Mouse (Mus musculus): ENCODE data around the gene Esyt2. TPM values are rescaled to one million over a fixed set of nuclear protein-coding genes. Genes with fewer than 3 reads are reported as not detected.
A peak's percentile ranks its signal among the peaks of the same experiment; 100 is the strongest.

The Esyt2 gene
- polyA plus RNA-seq (2012), result 0.63 and 0.69 TPM in 2 replicates

DNA sequence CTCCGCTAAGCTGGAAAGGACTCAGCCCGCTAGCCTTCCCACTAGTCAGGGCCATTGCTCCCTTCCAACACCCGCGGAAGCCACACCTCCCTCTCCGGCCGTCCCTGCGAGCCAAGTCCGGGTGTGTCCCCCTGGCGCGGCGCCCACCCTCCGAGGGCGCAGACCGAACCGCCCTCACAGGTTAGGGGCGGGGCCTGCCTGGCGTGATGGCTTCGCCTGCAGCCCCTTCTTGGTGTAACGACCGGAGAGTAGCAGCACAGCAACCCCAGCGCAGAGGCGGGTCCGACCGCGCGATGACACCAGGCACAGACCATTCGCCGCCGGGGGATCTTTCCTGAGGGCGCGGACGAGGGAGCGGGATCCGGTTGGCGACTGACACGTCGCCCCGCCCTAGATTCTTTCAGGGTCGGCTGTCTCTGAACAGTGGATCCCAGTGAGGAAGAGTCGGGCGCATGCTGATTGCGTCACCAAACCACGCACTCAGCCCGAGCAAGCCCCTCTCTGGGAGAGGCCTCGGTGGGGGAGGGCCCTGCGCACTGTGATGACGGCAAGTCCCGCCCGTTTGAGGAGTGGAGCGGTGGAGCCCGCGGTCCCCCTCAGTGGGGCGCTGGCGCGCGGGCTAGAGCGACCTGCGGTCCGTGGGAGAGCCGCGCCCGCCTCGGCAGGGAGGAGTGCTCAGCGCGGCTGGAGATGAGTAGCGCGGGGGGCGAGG is at the start of gene Esyt2:
TSS of gene Esyt2 (plus strand) at position 544 of the 712 bp plus-strand sequence.
- TF ChIP-seq GATA1 (IDR thresholded peaks at IDR 0.05; ENCODE audit: low read length), result no peak
- TF ChIP-seq TAL1 (IDR thresholded peaks at IDR 0.05; ENCODE audit: low read length), result no peak
- peak within 1 kb of the TSS; percentile 100 for H3K4me3 ChIP-seq (replicated peaks)
- H3K36me3 ChIP-seq (ENCODE audit: control insufficient read depth), result peaks cover 5% of the 10 kb centered on the region
- H3K4me1 ChIP-seq (ENCODE audit: control insufficient read depth), result peaks cover 76% of the 10 kb centered on the region
- no peaks in the 10 kb centered on the region for H3K27me3 ChIP-seq (ENCODE audit: control insufficient read depth)
- no peaks in the 10 kb centered on the region for H3K9me3 ChIP-seq (ENCODE audit: control insufficient read depth, low read length)

DNA sequence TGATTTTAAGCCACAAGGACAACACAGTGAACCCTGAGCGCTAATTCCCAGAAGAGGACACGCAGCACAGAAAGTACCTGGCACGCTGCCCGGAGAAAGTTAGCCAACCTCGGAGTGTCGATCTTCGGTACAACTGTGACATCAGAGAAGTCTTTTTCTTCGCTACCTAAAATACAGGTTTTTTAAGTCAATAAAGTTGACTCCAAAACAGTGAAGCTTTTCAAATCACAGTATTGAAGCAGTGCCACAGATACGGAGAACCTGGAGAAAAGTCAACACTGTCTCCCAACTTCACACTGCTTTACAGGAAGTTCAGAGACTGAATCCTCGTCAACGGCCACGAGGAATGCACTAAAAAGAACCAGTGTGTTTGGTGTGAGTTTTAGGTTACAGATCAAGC is 49.4 kb upstream of the Esyt2 start:
- Histone ChIP-seq H3K36me3 (ENCODE audit: control insufficient read depth) (peaks cover 2% of the 10 kb centered on the region), H3K4me1 (ENCODE audit: control insufficient read depth) (peaks cover 3% of the 10 kb centered on the region; the same call in 1 of the 2 replicates), H3K4me3 (replicated peaks) (no peak overlapping the region), H3K27me3 (ENCODE audit: control insufficient read depth) (no peaks in the 10 kb centered on the region), H3K9me3 (ENCODE audit: control insufficient read depth, low read length) (no peaks in the 10 kb centered on the region)
- TF ChIP-seq TAL1 (IDR thresholded peaks at IDR 0.05; ENCODE audit: low read length) (no peak), GATA1 (IDR thresholded peaks at IDR 0.05; ENCODE audit: low read length) (no peak)

DNA sequence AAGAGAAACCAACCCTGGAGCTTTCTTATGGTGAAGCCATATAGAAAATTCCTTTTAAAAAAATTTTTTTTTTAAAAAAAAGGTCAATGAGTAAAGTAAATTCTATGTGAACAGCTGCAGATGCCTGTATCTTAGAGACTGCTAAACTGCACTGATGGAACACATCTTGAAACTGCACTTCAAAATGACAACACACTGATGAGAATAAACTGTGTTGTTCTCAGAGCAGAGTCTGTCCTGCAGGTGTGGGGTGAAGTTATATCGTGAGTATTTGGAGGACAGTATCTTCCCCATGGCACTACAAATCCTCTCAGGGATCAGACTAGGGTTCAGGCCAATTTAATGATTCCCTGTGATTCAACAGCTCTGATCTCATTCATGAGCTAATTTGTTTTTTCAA is 48.9 kb upstream of the Esyt2 start:
- TF ChIP-seq GATA1 (IDR thresholded peaks at IDR 0.05; ENCODE audit: low read length) (no peak), TAL1 (IDR thresholded peaks at IDR 0.05; ENCODE audit: low read length) (no peak)
- H3K36me3 ChIP-seq (ENCODE audit: control insufficient read depth), result peaks cover 2% of the 10 kb centered on the region
- H3K9me3 ChIP-seq (ENCODE audit: control insufficient read depth, low read length), result no peaks in the 10 kb centered on the region

DNA sequence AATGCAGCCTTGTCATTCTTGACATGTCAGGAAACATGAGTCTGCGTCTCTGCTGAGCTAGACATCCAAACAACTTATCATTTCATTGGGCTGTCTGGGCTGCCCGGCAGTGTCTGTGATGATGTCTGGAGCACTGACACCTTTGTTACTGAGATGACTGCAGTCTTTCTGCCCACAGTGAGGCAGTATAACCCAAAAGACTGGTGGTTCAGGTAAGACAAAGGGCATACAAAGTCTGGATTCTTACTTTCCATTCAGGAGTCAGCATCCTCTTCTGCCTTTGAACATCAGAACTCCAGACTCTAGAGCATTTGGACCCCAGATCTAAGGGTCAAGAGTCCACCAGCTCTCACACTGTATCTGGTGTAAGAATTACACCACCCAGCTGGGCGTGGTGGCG is 45.6 kb upstream of the Esyt2 start:
- Histone ChIP-seq H3K4me3 (replicated peaks) (no peak overlapping the region), H3K27me3 (ENCODE audit: control insufficient read depth) (no peaks in the 10 kb centered on the region), H3K36me3 (ENCODE audit: control insufficient read depth) (no peaks in the 10 kb centered on the region), H3K4me1 (ENCODE audit: control insufficient read depth) (peaks cover 2% of the 10 kb centered on the region; the same call in 1 of the 2 replicates), H3K9me3 (ENCODE audit: control insufficient read depth, low read length) (no peaks in the 10 kb centered on the region)
- TF ChIP-seq GATA1 (IDR thresholded peaks at IDR 0.05; ENCODE audit: low read length) (no peak), TAL1 (IDR thresholded peaks at IDR 0.05; ENCODE audit: low read length) (no peak)

More for the DNA sequence above, 48.9 kb upstream of the Esyt2 start:
- H3K4me1 ChIP-seq (ENCODE audit: control insufficient read depth), result peaks cover 2% of the 10 kb centered on the region; the same call in 1 of the 2 replicates
- H3K27me3 ChIP-seq (ENCODE audit: control insufficient read depth), result no peaks in the 10 kb centered on the region
- H3K4me3 ChIP-seq (replicated peaks), result no peak overlapping the region

DNA sequence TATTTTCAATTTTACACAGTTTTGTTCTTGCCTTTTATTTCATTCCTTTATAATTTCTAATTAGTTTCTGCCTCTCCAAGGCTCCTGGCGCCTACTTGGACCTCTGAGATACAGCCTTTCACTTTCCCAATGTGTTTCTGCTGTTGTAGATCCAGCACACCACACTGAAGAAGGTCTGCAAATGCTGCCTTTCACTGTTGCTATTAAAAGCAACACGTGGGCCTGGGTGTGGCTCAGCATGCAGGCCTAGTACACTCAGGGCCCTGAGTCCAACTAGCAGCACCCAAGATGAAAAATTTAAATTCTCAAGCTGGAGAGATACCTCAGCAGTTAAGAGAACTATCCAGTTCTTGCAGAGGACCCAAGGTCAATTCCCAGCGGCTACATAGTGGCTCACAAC is 44.3 kb upstream of the Esyt2 start:
- Histone ChIP-seq H3K4me3 (replicated peaks) (no peak overlapping the region), H3K9me3 (ENCODE audit: control insufficient read depth, low read length) (no peaks in the 10 kb centered on the region), H3K27me3 (ENCODE audit: control insufficient read depth) (no peaks in the 10 kb centered on the region), H3K4me1 (ENCODE audit: control insufficient read depth) (peaks cover 2% of the 10 kb centered on the region; the same call in 1 of the 2 replicates), H3K36me3 (ENCODE audit: control insufficient read depth) (no peaks in the 10 kb centered on the region)
- TF ChIP-seq TAL1 (IDR thresholded peaks at IDR 0.05; ENCODE audit: low read length) (no peak), GATA1 (IDR thresholded peaks at IDR 0.05; ENCODE audit: low read length) (no peak)

DNA sequence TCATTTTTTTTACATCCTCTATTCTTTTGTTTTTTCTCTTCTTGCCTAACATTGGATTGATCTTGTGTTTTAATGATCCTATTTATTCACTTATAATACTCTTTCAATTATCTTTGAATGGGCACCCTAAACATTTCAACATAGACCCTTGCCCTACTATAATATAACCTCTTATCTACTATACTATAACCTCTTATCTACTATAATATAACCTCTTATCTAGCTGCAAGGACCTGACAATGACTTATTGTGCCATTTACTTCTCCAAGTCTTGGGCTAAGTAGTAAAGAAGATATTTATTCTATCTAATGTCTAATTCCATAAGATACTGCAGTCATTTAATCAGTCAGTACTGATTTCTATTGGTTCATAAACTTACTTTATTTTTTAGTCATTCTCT is 42.6 kb upstream of the Esyt2 start:
- TF ChIP-seq TAL1 (IDR thresholded peaks at IDR 0.05; ENCODE audit: low read length), result no peak
- no peaks in the 10 kb centered on the region for H3K9me3 ChIP-seq (ENCODE audit: control insufficient read depth, low read length)
- no peak overlapping the region for H3K4me3 ChIP-seq (replicated peaks)

DNA sequence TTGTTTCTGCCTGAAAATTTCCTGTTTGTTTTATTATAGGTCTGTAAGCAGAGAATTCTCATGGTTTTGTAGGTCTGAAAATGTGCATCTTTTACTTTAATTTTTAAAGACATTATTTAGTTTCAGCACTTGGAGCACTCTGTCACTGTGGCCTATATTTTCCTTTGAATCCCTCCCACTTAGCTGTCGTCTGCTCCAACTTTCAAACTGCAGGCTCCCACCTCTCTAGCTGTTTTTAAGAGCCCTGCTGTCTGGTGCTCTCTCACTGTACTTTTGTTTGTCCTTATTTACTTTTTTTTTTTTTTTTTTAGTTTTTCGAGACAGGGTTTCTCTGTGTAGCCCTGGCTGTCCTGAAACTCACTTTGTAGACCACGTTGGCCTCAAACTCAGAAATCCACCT is 42.2 kb upstream of the Esyt2 start:
- peaks cover 2% of the 10 kb centered on the region; the same call in 1 of the 2 replicates for H3K4me1 ChIP-seq (ENCODE audit: control insufficient read depth)
- no peaks in the 10 kb centered on the region for H3K27me3 ChIP-seq (ENCODE audit: control insufficient read depth)
- H3K4me3 ChIP-seq (replicated peaks), result no peak overlapping the region
- no peaks in the 10 kb centered on the region; the same call in 1 of the 2 replicates for H3K36me3 ChIP-seq (ENCODE audit: control insufficient read depth)
- no peaks in the 10 kb centered on the region for H3K9me3 ChIP-seq (ENCODE audit: control insufficient read depth, low read length)
- TF ChIP-seq TAL1 (IDR thresholded peaks at IDR 0.05; ENCODE audit: low read length) (no peak), GATA1 (IDR thresholded peaks at IDR 0.05; ENCODE audit: low read length) (no peak)

More for the DNA sequence above, 42.6 kb upstream of the Esyt2 start:
- peaks cover 2% of the 10 kb centered on the region; the same call in 1 of the 2 replicates for H3K4me1 ChIP-seq (ENCODE audit: control insufficient read depth)
- H3K36me3 ChIP-seq (ENCODE audit: control insufficient read depth), result no peaks in the 10 kb centered on the region; the same call in 1 of the 2 replicates
- H3K27me3 ChIP-seq (ENCODE audit: control insufficient read depth), result no peaks in the 10 kb centered on the region

DNA sequence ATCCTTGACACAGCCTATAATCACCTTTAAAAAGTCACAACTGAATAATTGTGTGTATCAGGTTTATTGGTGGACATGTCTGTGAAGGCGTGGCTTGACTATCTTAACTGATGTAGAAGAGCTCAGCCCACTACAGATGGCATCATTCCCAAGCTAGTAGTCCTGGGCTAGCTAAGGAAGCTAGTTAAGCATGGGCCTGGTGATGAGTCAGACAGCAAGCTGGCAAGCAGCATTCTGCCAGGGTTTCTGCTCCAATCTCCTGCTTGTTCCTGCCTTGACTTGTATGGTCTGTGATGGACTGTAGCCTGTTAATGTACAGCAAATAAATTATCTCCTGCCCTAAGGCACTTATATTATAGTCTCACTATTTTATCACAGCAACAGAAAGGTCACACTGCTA is 36.4 kb upstream of the Esyt2 start:
- H3K4me1 ChIP-seq (ENCODE audit: control insufficient read depth), result no peaks in the 10 kb centered on the region
- H3K9me3 ChIP-seq (ENCODE audit: control insufficient read depth, low read length), result no peaks in the 10 kb centered on the region
- TF ChIP-seq GATA1 (IDR thresholded peaks at IDR 0.05; ENCODE audit: low read length), result no peak
- TF ChIP-seq TAL1 (IDR thresholded peaks at IDR 0.05; ENCODE audit: low read length), result no peak
- H3K36me3 ChIP-seq (ENCODE audit: control insufficient read depth), result peaks cover 18% of the 10 kb centered on the region
- no peak overlapping the region for H3K4me3 ChIP-seq (replicated peaks)
- H3K27me3 ChIP-seq (ENCODE audit: control insufficient read depth), result no peaks in the 10 kb centered on the region

DNA sequence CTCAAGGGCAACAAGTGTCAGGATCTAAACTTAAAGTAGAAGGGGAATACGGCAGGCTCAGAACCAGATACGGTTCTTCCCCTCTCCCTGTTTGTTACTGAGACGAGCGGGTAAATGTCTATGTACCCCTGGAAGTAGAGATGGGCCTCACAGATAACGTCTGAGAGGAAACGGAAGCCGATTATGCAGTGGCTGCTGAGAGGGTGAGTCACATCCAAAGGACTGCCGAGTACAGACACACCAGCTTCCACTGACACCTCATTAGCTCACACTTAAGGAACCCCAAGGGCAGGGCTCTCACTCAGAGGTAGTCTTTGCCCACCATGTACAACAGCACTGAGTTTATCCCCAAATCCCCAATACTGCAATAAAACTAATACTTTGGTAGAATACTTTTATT is 26.3 kb upstream of the Esyt2 start:
- Histone ChIP-seq H3K9me3 (ENCODE audit: control insufficient read depth, low read length) (no peaks in the 10 kb centered on the region), H3K27me3 (ENCODE audit: control insufficient read depth) (no peaks in the 10 kb centered on the region), H3K4me3 (replicated peaks) (no peak overlapping the region), H3K4me1 (ENCODE audit: control insufficient read depth) (peaks cover 16% of the 10 kb centered on the region), H3K36me3 (ENCODE audit: control insufficient read depth) (peaks cover 9% of the 10 kb centered on the region)
- TF ChIP-seq TAL1 (IDR thresholded peaks at IDR 0.05; ENCODE audit: low read length) (no peak), GATA1 (IDR thresholded peaks at IDR 0.05; ENCODE audit: low read length) (peak; percentile 71)
